Mouse (Mus musculus): ENCODE data around the gene Pigx. TPM values are rescaled to one million over a fixed set of nuclear protein-coding genes. Genes with fewer than 3 reads are reported as not detected.
"Not testable (repeated sequence)": the region's sequence is repeated elsewhere in the genome, so short reads cannot be mapped to it uniquely, and the experiment has no call there.

Gene Pigx
- total RNA-seq, 2 experiments from 2014 or later, result 27.7 to 33.5 TPM

DNA sequence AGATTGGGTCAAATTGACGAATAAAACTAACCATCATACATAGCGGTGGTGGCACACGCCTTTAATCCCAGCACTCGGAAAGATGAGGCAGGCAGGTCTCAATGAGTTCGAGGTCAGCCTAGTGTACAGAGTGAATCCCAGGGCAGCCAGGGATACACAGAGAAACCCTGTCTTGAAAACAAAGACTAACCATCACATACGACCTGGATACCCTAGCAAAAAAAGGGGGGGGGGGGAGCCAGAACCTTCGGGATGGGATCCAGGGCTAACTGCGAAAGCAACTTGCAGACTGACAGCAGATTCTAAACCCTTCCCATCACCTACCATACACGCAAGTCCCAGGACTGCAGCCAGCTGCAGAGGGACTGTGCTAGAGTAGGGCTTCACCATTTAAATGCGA, 14.9 kb upstream of the Pigx start:
- intact Hi-C loops (cut with DNase I), result loop anchor here (10.0 kb wide), 2 partner anchors 90 to 130 kb away; partner anchors contain the start of genes Fbxo45 and Wdr53
- no peak for DNase-seq (ENCODE audit: extremely low spot score in 1 of 2, low spot score in 2 of 2)

GRCm38 (mm10) chr16:32113541-32114218, 14.1 kb upstream of the Pigx start:
- intact Hi-C loops (cut with DNase I), result loop anchor here (10.0 kb wide), 2 partner anchors 91 to 131 kb away; partner anchors contain the start of genes Fbxo45 and Wdr53
- peak; percentile 54 to 82 for DNase-seq (ENCODE audit: extremely low spot score in 1 of 2, low spot score in 2 of 2)

GRCm38 (mm10) chr16:32110951-32111699, 11.6 kb upstream of the Pigx start:
- intact Hi-C loops (cut with DNase I), result loop anchor here (10.0 kb wide), 2 partner anchors 94 to 134 kb away; partner anchors contain the start of genes Fbxo45 and Wdr53
- DNase-seq (ENCODE audit: extremely low spot score in 1 of 2, low spot score in 2 of 2), result no peak

GRCm38 (mm10) chr16:32108578-32108977, 9.0 kb upstream of the Pigx start:
- no peak for DNase-seq (ENCODE audit: extremely low spot score in 1 of 2, low spot score in 2 of 2)
- intact Hi-C loops (cut with DNase I), result no loop called here

- DNase-seq (ENCODE audit: extremely low spot score in 1 of 2, low spot score in 2 of 2), result no peak
- intact Hi-C loops (cut with DNase I), result no loop called here
Observed at GRCm38 (mm10) chr16:32108170-32108569, 8.6 kb upstream of the Pigx start.

DNA sequence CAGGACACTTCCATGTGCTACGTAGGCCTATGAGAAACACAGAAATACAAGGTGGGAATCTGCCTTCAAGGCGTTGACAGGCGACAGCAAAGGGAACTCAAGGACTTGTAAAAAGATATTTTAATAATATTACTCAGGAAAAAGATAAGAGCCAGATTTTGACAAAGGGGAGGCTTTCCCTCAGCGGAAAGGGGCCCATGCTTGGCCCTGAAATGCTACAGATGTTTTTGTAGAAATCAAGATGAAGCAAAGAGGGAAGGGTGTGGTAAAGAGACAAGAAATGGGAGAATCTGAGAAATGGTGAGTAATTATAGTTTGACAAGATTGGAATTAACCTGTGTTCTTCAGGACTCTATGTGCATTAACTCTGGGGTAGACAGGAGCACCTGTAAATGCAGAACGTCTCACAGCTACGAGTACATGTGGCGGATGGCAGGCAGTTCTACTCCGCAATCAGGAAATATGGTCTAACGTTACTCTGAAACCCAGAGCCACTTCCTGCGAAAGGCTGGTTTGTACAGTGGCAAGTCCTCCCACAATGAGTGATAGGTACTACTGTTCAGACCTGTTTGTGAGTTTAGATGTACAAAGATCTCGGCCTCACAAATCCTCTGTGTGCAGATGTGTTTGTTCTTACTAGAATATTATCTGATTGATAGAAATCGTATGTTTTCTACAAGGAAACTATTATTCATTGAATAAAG, 8.0 kb upstream of the Pigx start:
- intact Hi-C loops (cut with DNase I), result no loop called here
- no peak for DNase-seq (ENCODE audit: extremely low spot score in 1 of 2, low spot score in 2 of 2)

- intact Hi-C loops (cut with DNase I), result no loop called here
- no peak for DNase-seq (ENCODE audit: extremely low spot score in 1 of 2, low spot score in 2 of 2)
Observed at GRCm38 (mm10) chr16:32105698-32106097, 6.2 kb upstream of the Pigx start.

DNA sequence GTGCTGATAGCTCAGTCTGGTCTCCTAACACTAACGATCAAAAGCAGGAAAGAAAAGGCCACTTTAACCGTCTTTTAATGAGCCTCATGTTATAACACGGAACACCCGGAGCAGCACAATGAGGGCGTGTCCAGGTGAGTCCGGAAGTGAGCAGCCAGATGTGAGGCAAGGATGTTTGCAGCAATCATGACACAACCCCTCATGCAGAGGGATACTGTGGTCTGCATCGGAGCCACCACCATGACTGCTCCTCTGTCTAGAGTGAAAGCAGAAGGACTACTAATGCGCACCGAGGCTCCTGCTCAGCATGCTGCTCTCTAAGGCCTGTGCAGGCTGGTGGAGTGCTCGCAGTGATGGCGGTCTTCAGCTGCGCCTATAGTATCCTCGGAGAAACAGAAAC, 2.8 kb upstream of the Pigx start:
- intact Hi-C loops (cut with DNase I), result no loop called here
- no peak for DNase-seq (ENCODE audit: extremely low spot score in 1 of 2, low spot score in 2 of 2)

- peak in 1 of 2 experiments; percentile 68 for DNase-seq (ENCODE audit: extremely low spot score in 1 of 2, low spot score in 2 of 2)
- intact Hi-C loops (cut with DNase I), result no loop called here
Observed at GRCm38 (mm10) chr16:32098897-32099637, 473 bp downstream of the Pigx start.

DNA sequence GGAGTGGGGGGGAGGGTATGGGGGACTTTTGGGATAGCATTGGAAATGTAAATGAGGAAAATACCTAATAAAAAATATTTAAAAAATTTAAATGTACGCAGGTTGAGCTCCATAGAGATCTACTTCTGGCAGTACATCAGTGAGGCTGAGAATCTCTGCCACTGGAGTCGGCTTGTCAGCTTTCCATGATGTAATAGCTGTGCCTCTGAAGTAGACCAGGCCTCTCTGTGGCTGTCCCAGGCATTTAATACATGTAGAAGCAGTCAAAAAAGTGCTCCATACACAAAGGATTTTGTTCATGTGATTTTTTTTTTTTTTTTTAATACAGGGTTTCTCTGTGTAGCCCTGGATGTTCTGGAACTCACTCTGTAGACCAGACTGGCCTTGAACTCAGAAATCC, 1.8 kb downstream of the Pigx start:
- intact Hi-C loops (cut with DNase I); DNase-seq (ENCODE audit: extremely low spot score in 1 of 2, low spot score in 2 of 2): not testable (repeated sequence)

- DNase-seq (ENCODE audit: extremely low spot score in 1 of 2, low spot score in 2 of 2), result no peak
- intact Hi-C loops (cut with DNase I), result no loop called here
Observed at GRCm38 (mm10) chr16:32091466-32091865, 8.1 kb downstream of the Pigx start.

GRCm38 (mm10) chr16:32087629-32088443, 11.7 kb downstream of the Pigx start:
- intact Hi-C loops (cut with DNase I), result no loop called here
- peak in 1 of 2 experiments; percentile 47 for DNase-seq (ENCODE audit: extremely low spot score in 1 of 2, low spot score in 2 of 2)

DNA sequence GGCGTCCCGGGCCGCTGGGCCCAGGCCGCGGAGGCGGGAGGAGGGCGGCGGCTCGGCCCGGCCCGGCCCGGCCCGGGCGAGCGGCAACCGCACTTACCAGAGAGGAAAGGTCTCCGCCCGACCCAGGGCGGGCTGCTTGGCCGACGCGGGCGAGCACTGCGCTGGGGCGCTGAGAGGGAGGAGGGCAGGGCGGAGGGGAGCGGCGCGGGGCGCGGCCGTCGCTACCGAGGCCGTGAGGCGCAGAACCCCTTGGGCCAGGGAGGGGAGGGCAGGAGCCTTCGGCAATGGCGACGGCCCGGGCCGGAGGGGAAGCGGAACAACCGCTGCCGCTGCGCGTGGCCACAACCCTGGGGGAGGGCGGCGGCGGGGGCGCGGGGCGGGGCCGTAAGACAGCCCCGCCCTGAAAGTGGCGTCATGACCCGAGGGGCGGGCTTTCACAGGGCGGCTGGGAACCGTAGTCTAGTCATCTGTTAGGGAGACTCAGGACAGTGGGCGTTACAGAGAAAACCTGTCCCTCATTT, 20.5 kb downstream of the Pigx start, which contains the start of gene Pak2:
TSS of gene Pak2 (minus strand) at position 352 of the 521 bp plus-strand sequence.
- peak; percentile 71 to 90 for DNase-seq (ENCODE audit: extremely low spot score in 1 of 2, low spot score in 2 of 2)

DNA sequence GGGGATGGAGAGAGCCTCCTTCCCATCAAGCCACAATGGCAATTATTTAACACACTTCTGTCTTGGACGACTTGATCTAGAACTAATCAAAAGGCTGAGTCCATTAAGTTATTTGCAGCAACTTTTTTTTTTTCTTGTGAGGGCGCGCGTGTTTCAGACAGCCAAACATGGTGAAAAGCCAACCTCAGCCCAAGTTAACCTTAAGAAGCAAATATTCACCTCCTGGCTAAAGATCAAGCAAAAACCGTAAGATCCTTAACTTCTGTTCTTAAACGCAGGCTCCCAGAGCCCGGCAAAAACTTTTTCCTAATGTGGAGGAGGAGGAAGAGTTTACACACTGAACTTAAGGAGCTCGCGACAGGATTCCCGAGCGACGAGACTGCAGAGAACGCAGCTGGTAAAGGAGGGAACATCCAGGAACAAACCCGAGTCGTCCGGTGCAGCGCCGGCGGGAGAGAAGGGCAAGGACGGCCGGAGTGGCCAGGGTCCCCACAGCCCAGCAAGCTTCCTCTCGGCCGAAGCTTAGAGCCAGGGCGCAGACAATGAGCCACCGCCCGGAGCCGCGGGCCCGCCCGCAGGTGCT, 21.0 kb downstream of the Pigx start:
- DNase-seq (ENCODE audit: extremely low spot score in 1 of 2, low spot score in 2 of 2), result peak; percentile 24 to 62
- intact Hi-C loops (cut with DNase I), result no loop called here

More for the DNA sequence above, 20.5 kb downstream of the Pigx start, which contains the start of gene Pak2:
- intact Hi-C loops (cut with DNase I), result no loop called here

DNA sequence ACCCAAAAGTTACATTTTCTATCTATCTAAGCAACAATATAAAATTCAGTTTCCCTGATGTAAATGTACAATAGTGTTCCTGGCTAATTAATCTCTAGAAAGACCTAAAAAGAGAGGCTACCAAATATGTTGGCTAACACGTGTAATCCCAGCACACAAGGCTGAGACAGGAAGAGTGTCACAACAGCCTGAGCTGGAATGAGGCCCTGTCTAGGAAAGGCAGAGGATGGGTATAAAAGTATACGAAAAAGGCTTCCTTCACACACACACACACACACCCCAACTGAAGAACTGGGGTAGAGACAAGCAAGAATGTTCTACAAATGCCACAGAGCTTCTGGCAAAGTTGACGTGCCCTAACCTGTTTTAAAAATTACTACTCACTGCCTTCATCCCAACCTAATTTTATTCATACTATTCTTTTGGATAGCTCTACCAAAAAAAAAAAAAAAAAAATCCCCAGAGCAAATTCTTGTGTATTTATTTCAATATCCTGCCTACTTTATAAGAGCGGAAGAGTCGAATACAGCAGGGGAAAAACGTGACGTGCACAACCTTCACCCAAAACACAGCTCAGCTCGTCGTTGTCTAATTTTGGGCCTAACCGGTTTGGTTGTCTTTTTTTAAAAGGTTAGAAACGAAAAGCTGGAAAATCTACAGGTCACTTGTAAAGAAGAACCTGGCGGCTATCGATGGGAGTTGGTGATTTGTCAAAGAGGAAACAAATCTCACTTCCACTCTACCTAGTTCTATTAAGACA, 21.7 kb downstream of the Pigx start:
- intact Hi-C loops (cut with DNase I), result no loop called here
- DNase-seq (ENCODE audit: extremely low spot score in 1 of 2, low spot score in 2 of 2), result no peak

DNA sequence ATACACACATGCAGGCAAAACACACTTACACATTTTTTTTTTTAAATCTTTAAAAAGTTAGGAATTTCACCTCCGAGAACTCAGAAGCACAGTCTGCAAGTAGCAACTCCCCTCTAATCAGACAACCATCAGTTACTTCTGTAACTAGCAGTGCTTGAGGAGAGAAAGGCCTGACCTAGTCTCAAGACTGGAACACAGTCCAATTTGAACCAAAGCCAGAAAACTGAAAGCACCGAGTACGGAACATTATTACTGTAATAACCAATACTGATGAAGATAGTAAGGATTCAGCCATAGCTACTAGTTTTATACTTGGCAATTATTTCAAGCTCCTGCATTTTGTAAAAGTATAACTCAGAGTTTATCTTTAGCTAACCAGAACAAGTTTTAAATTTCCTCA, 23.1 kb downstream of the Pigx start:
- intact Hi-C loops (cut with DNase I), result no loop called here
- no peak for DNase-seq (ENCODE audit: extremely low spot score in 1 of 2, low spot score in 2 of 2)

- no peak for DNase-seq (ENCODE audit: extremely low spot score in 1 of 2, low spot score in 2 of 2)
- intact Hi-C loops (cut with DNase I), result no loop called here
Observed at GRCm38 (mm10) chr16:32075762-32076161, 23.8 kb downstream of the Pigx start.

Data from left cerebral cortex, postnatal 10 days (tissue).